Mouse (Mus musculus): ENCODE results near the gene Stard3.
A peak's percentile ranks its signal among the peaks of the same experiment; 100 is the strongest.
"Not testable (repeated sequence)": the region's sequence is repeated elsewhere in the genome, so short reads cannot be mapped to it uniquely, and the experiment has no call there.

Gene Stard3

GRCm38 (mm10) chr11:98372406-98372805, 14.2 kb downstream of the Stard3 start:
- DNase-seq (ENCODE audit: low read depth, low spot score), result peak; percentile 79

- no peak for DNase-seq (ENCODE audit: low read depth, low spot score)
Measured at GRCm38 (mm10) chr11:98373244-98373643, 15.1 kb downstream of the Stard3 start.

GRCm38 (mm10) chr11:98374266-98374665, 16.1 kb downstream of the Stard3 start:
- no peak for DNase-seq (ENCODE audit: low read depth, low spot score)

GRCm38 (mm10) chr11:98376756-98377155, 18.6 kb downstream of the Stard3 start:
- DNase-seq (ENCODE audit: low read depth, low spot score), result no peak

- DNase-seq (ENCODE audit: low read depth, low spot score), result no peak
Measured at GRCm38 (mm10) chr11:98377787-98378186, 19.6 kb downstream of the Stard3 start.

- DNase-seq (ENCODE audit: low read depth, low spot score), result no peak
Measured at GRCm38 (mm10) chr11:98379379-98379778, 21.2 kb downstream of the Stard3 start.

GRCm38 (mm10) chr11:98380106-98380505, 21.9 kb downstream of the Stard3 start:
- no peak for DNase-seq (ENCODE audit: low read depth, low spot score)

- DNase-seq (ENCODE audit: low read depth, low spot score), result no peak
Measured at GRCm38 (mm10) chr11:98381651-98382050, 23.5 kb downstream of the Stard3 start.

GRCm38 (mm10) chr11:98382405-98382804, 24.2 kb downstream of the Stard3 start:
- DNase-seq (ENCODE audit: low read depth, low spot score), result not testable (repeated sequence)

GRCm38 (mm10) chr11:98383261-98384030, 25.3 kb downstream of the Stard3 start, which contains the start of gene Tcap:
Tcap (plus strand) TSS chr11:98383811.
- no peak for DNase-seq (ENCODE audit: low read depth, low spot score)

- DNase-seq (ENCODE audit: low read depth, low spot score), result no peak
Measured at GRCm38 (mm10) chr11:98384216-98384615, 26.0 kb downstream of the Stard3 start.

GRCm38 (mm10) chr11:98384721-98385637, 26.8 kb downstream of the Stard3 start:
- no peak for DNase-seq (ENCODE audit: low read depth, low spot score)

GRCm38 (mm10) chr11:98385638-98386585, 27.7 kb downstream of the Stard3 start, which contains the start of gene Pnmt:
Pnmt (plus strand) TSS chr11:98386450.
- DNase-seq (ENCODE audit: low read depth, low spot score), result no peak

- no peak for DNase-seq (ENCODE audit: low read depth, low spot score)
Measured at GRCm38 (mm10) chr11:98386596-98386995, 28.4 kb downstream of the Stard3 start.

GRCm38 (mm10) chr11:98387056-98387577, 28.9 kb downstream of the Stard3 start:
- DNase-seq (ENCODE audit: low read depth, low spot score), result no peak

GRCm38 (mm10) chr11:98388282-98388681, 30.1 kb downstream of the Stard3 start:
- no peak for DNase-seq (ENCODE audit: low read depth, low spot score)

- DNase-seq (ENCODE audit: low read depth, low spot score), result peak; percentile 34
Measured at GRCm38 (mm10) chr11:98389221-98389780, 31.1 kb downstream of the Stard3 start.

- DNase-seq (ENCODE audit: low read depth, low spot score), result no peak
Measured at GRCm38 (mm10) chr11:98390141-98390540, 32.0 kb downstream of the Stard3 start.

GRCm38 (mm10) chr11:98392034-98392433, 33.9 kb downstream of the Stard3 start:
- no peak for DNase-seq (ENCODE audit: low read depth, low spot score)

- DNase-seq (ENCODE audit: low read depth, low spot score), result no peak
Measured at GRCm38 (mm10) chr11:98392645-98393044, 34.5 kb downstream of the Stard3 start.

GRCm38 (mm10) chr11:98393317-98393716, 35.1 kb downstream of the Stard3 start:
- DNase-seq (ENCODE audit: low read depth, low spot score), result no peak

Measured in forelimb bud, embryonic 11.5 days (tissue).